Mouse (Mus musculus) mouse trophoblast stem cell (cell line): ENCODE data around the gene Olfr462.

Source experiments
- in situ Hi-C, 2 experiments: fragments of 300-500 bp; cut with MseI, MboI; formaldehyde crosslinking; loops; 2 replicates in 1 of 2; 3 replicates in 1 of 2; pipeline ENCODE4 v1.15.1; 2025

The Olfr462 gene

DNA sequence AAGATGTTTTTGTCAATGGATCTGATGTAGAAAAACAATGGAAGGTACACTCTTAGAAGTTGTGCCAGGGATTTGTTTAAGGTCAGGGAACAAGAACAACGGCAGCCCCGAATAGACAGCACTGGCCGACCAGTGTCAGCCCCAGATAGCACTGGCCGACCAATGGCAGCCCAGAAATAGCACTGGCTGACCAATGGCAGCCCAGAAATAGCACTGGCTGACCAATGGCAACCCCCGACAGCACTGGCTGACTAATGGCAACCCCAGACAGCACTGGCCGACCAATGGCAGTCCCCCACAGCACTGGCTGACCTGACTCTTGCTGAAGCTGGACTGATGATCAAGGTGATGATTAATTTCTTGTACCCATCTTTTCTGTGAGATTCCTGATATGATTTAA is 44.2 kb downstream of the Olfr462 start:
- in situ Hi-C loops, result no loop called here

DNA sequence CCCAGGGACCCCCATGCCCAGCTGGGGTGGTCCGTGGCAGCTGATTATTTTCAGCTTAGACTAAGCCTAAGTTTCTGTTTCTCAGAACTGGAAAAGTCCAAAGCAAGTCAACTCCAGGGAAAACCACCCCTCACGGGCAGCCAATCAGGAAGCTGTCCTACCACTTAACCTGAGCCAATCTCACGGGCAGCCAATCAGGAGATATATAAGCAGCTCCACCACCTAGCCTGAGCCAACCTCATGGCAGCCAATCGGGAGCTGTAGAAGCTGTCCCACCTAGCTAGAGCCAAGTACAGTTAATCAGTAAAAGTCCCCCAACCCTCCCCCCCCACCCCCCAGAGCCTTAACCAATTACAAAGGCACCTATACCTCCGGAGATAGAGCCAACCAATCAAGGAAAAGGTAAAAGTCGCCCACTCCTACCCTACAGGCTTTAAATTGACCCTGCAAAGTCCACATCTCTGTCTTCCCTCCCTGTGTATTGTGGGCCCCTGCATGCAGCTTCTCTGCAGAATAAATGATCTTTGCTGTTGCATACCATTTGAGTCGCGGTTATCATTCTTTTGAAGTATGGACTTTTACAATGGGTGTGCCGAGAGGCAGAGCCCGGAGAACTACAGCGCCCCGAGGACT is 45.0 kb downstream of the Olfr462 start:
- in situ Hi-C loops, result no loop called here

DNA sequence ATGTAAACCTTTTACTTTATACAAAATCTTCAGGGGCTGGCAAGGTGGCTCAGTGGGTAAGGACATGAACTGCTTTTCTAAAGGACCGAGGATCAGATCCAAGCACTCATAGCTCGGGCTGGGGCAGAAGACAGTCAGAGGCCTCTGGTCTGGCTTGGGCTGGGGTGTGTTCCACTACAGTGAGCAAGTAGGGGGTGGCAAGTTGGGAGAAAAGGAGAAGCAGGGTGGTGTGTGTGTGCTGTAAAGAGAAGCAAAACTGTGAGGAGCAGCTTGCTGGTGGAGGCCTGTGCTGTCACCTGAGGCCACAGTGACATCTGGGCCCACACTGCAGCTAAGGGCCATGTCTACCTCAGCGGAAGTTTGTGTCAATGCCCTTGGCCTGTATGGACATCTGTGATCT is 50.6 kb downstream of the Olfr462 start:
- in situ Hi-C loops, result no loop called here

DNA sequence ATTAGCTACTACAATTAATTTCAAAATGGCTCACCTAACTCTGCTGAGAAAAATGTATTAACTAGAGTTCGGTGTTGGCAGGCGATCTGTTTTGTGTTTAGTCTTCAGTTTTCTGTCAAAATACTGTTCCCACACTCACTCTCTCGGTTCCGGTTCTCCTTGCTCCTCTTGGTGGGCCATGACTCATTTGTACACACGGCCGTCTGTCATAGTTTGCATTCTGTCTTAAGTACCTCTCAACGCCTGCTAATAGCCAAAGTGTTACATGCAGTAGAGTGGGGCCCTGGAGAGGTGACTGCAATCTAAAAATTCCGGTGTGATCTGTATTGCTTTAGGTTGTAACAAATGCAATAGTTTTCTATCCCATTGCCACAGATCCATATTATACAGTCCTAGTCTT is 51.4 kb downstream of the Olfr462 start:
- in situ Hi-C loops, result no loop called here
